Mouse (Mus musculus) kidney, adult 2 months (tissue): ENCODE results near the gene Nudt2. TPM values are rescaled to one million over a fixed set of nuclear protein-coding genes. Genes with fewer than 3 reads are reported as not detected.

Experiments used
- DNase-seq: peaks from one replicate; pipeline ENCODE4 v3.0.0; 2021
- H3K27ac ChIP-seq: fragments of 200-500 bp; 2 replicates; pipeline ENCODE4 v1.5.1; 2012; ENCODE audit warnings: low read depth, low read length, control low read depth, inconsistent platforms; ENCODE audit not compliant: insufficient read depth
- H3K27me3 ChIP-seq: fragments of 200-500 bp; replicated peaks from 2 replicates; pipeline ENCODE4 v1.6.1; 2012; ENCODE audit warnings: mild to moderate bottlenecking, moderate library complexity, low read length, inconsistent platforms; ENCODE audit not compliant: control insufficient read depth, insufficient read depth
- H3K36me3 ChIP-seq: fragments of 200-500 bp; 2 replicates; pipeline ENCODE4 v1.6.1; 2012; ENCODE audit warnings: mild to moderate bottlenecking, moderate library complexity, low read length, inconsistent platforms; ENCODE audit not compliant: control insufficient read depth, insufficient read depth
- H3K4me1 ChIP-seq: fragments of 200-500 bp; 2 replicates; pipeline ENCODE4 v1.6.1; 2011; ENCODE audit warnings: low read length; ENCODE audit not compliant: control insufficient read depth, insufficient read depth
- H3K4me3 ChIP-seq: fragments of 200-500 bp; 2 replicates; pipeline ENCODE4 v1.5.1; 2011; ENCODE audit warnings: mild to moderate bottlenecking, low read depth, low read length, control low read depth; ENCODE audit not compliant: insufficient read depth
- CTCF ChIP-seq: fragments of 200-500 bp; conservative IDR thresholded peaks from 2 replicates; pipeline ENCODE4 v1.5.1; 2011; ENCODE audit warnings: low read depth, mild to moderate bottlenecking, control low read depth, low read length, moderate library complexity, mixed read lengths; ENCODE audit not compliant: insufficient read depth, insufficient read length
- POLR2A ChIP-seq: fragments of 200-500 bp; IDR thresholded peaks from one replicate; pipeline ENCODE4 v1.6.1; 2011; ENCODE audit warnings: low read depth, low read length, control low read depth
- WGBS: fragments of 180-500 bp; shearing (Covaris S2); methylation state at CpG from one replicate; pipeline ENCODE4 v1.1.7; 2018; 5-methylcytosine and 5-hydroxymethylcytosine counted together
- polyA plus RNA-seq: library from polyadenylated mRNA; depleted of rRNA; stranded (reverse); fragments of >200 nt; gene quantifications from 2 replicates; pipeline ENCODE4 v1.2.3, GENCODE M21; 2012

The Nudt2 gene
- polyA plus RNA-seq, 1 experiment = 34.9 TPM

DNA sequence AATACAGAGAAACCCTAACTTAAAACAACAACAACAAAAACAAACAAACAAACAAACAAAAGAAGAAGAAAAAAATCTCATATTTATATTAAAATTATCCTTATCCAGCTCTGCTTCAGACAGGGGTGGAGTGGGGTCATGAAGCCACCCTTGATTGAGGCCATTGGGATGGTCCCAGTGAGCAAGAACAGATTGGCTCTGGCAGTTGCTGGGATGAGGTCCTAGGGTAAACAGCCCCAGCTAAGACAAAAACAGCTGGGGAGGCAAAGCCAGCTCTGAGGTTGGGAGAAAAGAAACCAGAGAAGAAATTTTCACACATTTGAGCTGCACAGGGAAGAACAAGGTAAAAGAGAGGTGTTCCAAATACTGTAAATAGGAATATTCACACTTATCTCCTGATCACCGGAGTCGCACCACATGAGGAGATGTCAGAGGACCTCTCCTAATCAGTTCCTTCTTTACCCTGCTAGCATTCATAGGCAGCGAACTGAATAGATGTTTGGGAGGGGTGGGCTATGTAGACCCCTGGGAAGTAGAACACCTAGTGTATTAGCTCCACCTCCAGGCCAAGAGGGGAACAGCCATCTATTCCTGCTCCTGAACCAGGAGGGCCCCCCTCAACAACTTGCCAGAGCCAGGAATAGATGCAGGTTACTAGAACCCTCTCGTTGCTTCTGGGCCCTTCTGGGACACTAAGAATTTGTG, 14.0 kb downstream of the Nudt2 start:
- WGBS = 87% methylated on average over 4 of the region's 4 CpGs
- no peak for DNase-seq
- Histone ChIP-seq H3K27me3 (no peaks in the 10 kb centered on the region), H3K4me1 (no peaks in the 10 kb centered on the region), H3K36me3 (no peaks in the 10 kb centered on the region), H3K27ac (no peak overlapping the region), H3K4me3 (no peak overlapping the region)
- no peak; the same call in 1 of the 2 replicates for TF ChIP-seq CTCF
- TF ChIP-seq POLR2A = no peak

GRCm38 (mm10) chr4:41479456-41479804, 14.5 kb downstream of the Nudt2 start:
- Histone ChIP-seq H3K27me3 (no peaks in the 10 kb centered on the region), H3K4me1 (no peaks in the 10 kb centered on the region), H3K4me3 (no peak overlapping the region), H3K27ac (no peak overlapping the region), H3K36me3 (no peaks in the 10 kb centered on the region)
- TF ChIP-seq POLR2A = no peak
- no peak for TF ChIP-seq CTCF
- WGBS = 82% methylated on average over 1 of the region's 1 CpGs
- no peak for DNase-seq

- H3K27me3 ChIP-seq = no peaks in the 10 kb centered on the region
- H3K27ac ChIP-seq = no peak overlapping the region
- TF ChIP-seq CTCF = no peak
- no peak for TF ChIP-seq POLR2A
- no peaks in the 10 kb centered on the region for H3K36me3 ChIP-seq
- H3K4me1 ChIP-seq = no peaks in the 10 kb centered on the region
- WGBS = 82% methylated on average over 8 of the region's 8 CpGs
- H3K4me3 ChIP-seq = no peak overlapping the region
- no peak for DNase-seq
Observed at GRCm38 (mm10) chr4:41480254-41480653, 15.3 kb downstream of the Nudt2 start.

DNA sequence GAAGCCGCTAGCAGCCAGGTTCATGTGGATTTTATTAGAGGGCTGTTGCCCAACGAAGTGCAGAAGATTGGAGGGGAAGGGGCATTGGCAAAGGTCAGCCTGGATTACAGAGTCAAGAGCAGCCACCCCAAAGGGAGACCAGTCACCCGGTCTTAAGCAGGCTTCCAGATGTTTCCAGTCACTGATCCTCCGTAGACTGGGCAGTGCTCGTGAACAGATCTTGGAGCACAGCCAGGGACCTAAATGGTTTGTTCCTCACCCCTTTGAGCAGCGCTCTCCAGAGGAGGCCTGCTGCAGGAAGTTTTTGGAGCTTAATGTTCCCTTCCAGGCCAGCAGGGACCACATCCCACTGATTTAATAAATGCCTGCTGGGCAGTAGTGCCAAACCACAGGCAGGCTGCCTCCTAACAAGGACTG, 16.7 kb downstream of the Nudt2 start:
- TF ChIP-seq POLR2A (no peak), CTCF (no peak)
- Histone ChIP-seq H3K27ac (no peak overlapping the region), H3K4me1 (no peaks in the 10 kb centered on the region), H3K4me3 (no peak overlapping the region), H3K36me3 (no peaks in the 10 kb centered on the region), H3K27me3 (no peaks in the 10 kb centered on the region)
- WGBS = 30% methylated on average over 6 of the region's 6 CpGs
- DNase-seq = peak; percentile 79

GRCm38 (mm10) chr4:41492951-41493350, 28.0 kb downstream of the Nudt2 start:
- 84% methylated on average over 7 of the region's 7 CpGs for WGBS
- Histone ChIP-seq H3K27ac (no peak overlapping the region), H3K4me3 (no peak overlapping the region), H3K4me1 (peaks cover 27% of the 10 kb centered on the region), H3K36me3 (no peaks in the 10 kb centered on the region), H3K27me3 (no peaks in the 10 kb centered on the region)
- DNase-seq = no peak
- TF ChIP-seq POLR2A (no peak), CTCF (no peak)

DNA sequence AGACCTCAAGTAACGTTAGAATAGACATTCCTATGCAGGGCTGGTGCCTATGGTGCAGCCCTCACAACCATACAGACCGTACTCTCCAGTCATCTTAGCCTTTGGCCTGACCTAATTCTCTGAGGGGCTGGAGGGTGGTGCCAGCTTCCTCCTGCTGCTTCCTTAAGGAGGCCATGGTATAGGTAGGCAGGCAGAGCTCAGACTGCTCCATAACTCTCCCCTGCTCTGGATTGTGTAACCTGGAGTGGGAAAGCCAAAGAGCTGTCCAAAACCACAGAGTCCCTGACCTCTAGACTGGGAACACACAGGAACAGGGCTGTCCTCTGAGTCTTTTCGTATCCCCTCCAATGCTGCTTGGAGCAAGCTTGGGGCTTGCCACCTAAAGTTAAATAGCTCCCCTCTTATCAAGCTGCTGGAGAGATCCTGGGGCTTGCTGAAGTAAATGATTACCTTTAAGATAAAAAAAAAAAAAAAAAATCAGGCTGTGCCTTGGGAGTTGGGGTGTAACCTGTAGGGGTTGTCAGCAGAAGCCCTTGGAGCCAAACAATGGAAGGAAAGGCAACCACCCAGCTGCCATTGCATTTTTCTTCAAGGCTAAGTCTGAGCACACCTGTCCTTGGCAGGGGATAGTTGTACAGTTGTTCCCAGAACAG, 28.6 kb downstream of the Nudt2 start:
- WGBS = 48% methylated on average over 3 of the region's 3 CpGs
- peak; percentile 34 for DNase-seq
- Histone ChIP-seq H3K4me1 (peaks cover 30% of the 10 kb centered on the region), H3K27ac (peak overlapping the region; percentile 55; the same call in 1 of the 2 replicates), H3K27me3 (no peaks in the 10 kb centered on the region), H3K4me3 (no peak overlapping the region), H3K36me3 (no peaks in the 10 kb centered on the region)
- TF ChIP-seq CTCF = no peak
- no peak for TF ChIP-seq POLR2A

DNA sequence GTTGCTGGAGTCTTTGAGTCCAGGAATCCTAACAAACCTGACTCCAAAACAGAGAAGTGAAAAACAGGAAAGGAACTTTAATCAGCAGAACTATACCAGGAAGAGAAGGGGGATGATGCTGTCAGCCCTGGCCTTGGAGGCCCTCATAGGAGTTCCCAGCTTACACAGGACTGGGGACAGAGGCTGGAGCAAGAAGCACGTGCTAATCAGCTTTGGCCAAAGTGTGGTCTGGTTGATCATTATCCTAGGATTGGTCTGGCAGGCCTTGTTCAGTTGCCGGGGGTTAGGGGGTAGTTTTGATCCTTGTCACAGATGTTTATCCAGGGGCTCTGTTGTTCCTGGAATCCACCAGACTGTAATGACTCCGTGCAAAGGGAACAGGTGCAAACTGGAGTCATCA, 29.4 kb downstream of the Nudt2 start:
- H3K27ac ChIP-seq = 0 out of 2 replicates have a peak overlapping the region, but pooled peaks have one; percentile 36
- DNase-seq = peak; percentile 92
- 19% methylated on average over 3 of the region's 3 CpGs for WGBS

More for the DNA sequence above, 29.4 kb downstream of the Nudt2 start:
- TF ChIP-seq POLR2A (no peak), CTCF (no peak)
- peaks cover 33% of the 10 kb centered on the region for H3K4me1 ChIP-seq
- H3K36me3 ChIP-seq = no peaks in the 10 kb centered on the region
- no peaks in the 10 kb centered on the region for H3K27me3 ChIP-seq
- no peak overlapping the region for H3K4me3 ChIP-seq
